Comparison of ENCODE assay signal across 24 mouse cellular contexts in the genomic region with DNA sequence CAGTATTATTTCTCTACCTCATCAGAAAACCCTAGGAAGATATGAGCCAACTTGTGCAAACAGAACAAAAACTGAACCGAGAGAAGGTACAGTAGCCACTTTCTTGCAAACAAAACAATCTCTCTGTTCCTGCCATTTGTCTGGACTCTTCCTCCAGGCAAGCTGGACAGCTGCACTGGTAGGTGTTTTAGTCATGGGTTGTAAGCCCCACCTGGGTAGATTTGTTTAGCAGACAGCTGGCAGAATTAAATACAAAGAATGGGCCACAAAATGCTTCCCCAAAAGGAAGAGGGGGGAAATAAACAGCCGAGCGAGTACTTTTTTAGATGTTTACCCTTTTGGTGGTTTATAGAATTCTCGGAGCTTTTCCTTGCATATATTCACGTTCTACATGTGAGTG.
DNase-seq lines count a peak whose midpoint lies in the region; ATAC-seq and TF ChIP-seq lines count a peak whose summit lies in the region.
"Had no signal": no experiment of that assay in that cellular context is flagged by ENCODE, and none has a peak within 500 bp of the region (broad histone marks: within the 10 kb centered on the region; RNA-seq: fewer than 3 reads in every experiment).

No protein-coding gene starts in this region.

- H3K9ac ChIP-seq in limb, embryonic 15.5 days = no peak overlapping the region
- H3K9ac ChIP-seq: forebrain, embryonic 12.5 days; forebrain, embryonic 15.5 days; heart, embryonic 13.5 days; hindbrain, embryonic 12.5 days; hindbrain, embryonic 15.5 days had no signal

- H3K4me2 ChIP-seq in limb, embryonic 15.5 days = no peak overlapping the region
- peak overlapping the region; percentile 34 for H3K4me2 ChIP-seq in myocyte (ENCODE audit: low read depth)
- H3K4me2 ChIP-seq: forebrain, embryonic 12.5 days; forebrain, embryonic 15.5 days; heart, embryonic 13.5 days; hindbrain, embryonic 12.5 days; hindbrain, embryonic 15.5 days had no signal

- peaks cover 5% of the 10 kb centered on the region for H3K4me1 ChIP-seq in limb, embryonic 15.5 days
- peaks cover 3% of the 10 kb centered on the region; the same call in 1 of the 2 replicates for H3K4me1 ChIP-seq in limb, embryonic 10.5 days
- H3K4me1 ChIP-seq: heart, embryonic 10.5 days; heart, embryonic 13.5 days; hindbrain, embryonic 15.5 days had no signal

- no peaks in the 10 kb centered on the region for H3K36me3 ChIP-seq in limb, embryonic 15.5 days
- no peaks in the 10 kb centered on the region for H3K36me3 ChIP-seq in limb, embryonic 10.5 days
- H3K36me3 ChIP-seq in myocyte (ENCODE audit: control insufficient read depth, insufficient read depth) = no peaks in the 10 kb centered on the region
- H3K36me3 ChIP-seq: forebrain, embryonic 12.5 days; forebrain, embryonic 15.5 days; G1E; heart, embryonic 10.5 days; heart, embryonic 13.5 days; hindbrain, embryonic 12.5 days; hindbrain, embryonic 15.5 days had no signal

- no peak for ATAC-seq in limb, embryonic 15.5 days (ENCODE audit: insufficient number of reproducible peaks, low FRiP score, low TSS enrichment, low read depth)
- ATAC-seq: forebrain, embryonic 15.5 days; Patski had no signal

- DNase-seq in limb, embryonic 10.5 days (ENCODE audit: low spot score) = no peak
- DNase-seq in brain, adult 2 months (ENCODE audit: low read depth, low spot score) = peak; percentile 18
- DNase-seq in layer of hippocampus, adult 18-20 months (ENCODE audit: low spot score in 2 of 2) = no peak
- DNase-seq in layer of hippocampus, postnatal 36 days = no peak
- DNase-seq: adrenal gland, postnatal 10 days; adrenal gland, postnatal 36 days; cerebellum, adult 11 months; cerebellum, adult 2 months; cerebellum, adult 9-11 months; cerebellum, postnatal 25 days; gastrocnemius, postnatal 25 days; heart, adult 2 months; heart, postnatal 14 days had no signal

- TF ChIP-seq POLR2A in myocyte (IDR thresholded peaks at IDR 0.05; ENCODE audit: insufficient read length, low read depth) = no peak

- 0 out of 2 replicates have a peak, but pooled peaks cover under 1% of the 10 kb centered on the region for H3K9me3 ChIP-seq in limb, embryonic 15.5 days
- no peaks in the 10 kb centered on the region for H3K9me3 ChIP-seq in limb, embryonic 10.5 days (replicated peaks)
- H3K9me3 ChIP-seq: forebrain, embryonic 12.5 days; forebrain, embryonic 15.5 days; G1E; heart, embryonic 10.5 days; heart, embryonic 13.5 days; hindbrain, embryonic 12.5 days; hindbrain, embryonic 15.5 days had no signal

- 53% methylated on average over 5 of the region's 5 CpGs for WGBS in limb, embryonic 15.5 days
- 95% methylated on average over 5 of the region's 5 CpGs for WGBS in limb, embryonic 10.5 days

- H3K79me2 ChIP-seq in myocyte (ENCODE audit: control insufficient read depth, insufficient read depth) = no peaks in the 10 kb centered on the region

- H3K27me3 ChIP-seq in limb, embryonic 15.5 days = no peaks in the 10 kb centered on the region
- no peaks in the 10 kb centered on the region for H3K27me3 ChIP-seq in limb, embryonic 10.5 days (ENCODE audit: low read depth, poor library complexity, severe bottlenecking)
- no peaks in the 10 kb centered on the region for H3K27me3 ChIP-seq in myocyte (ENCODE audit: control insufficient read depth, insufficient read depth, insufficient read length)
- H3K27me3 ChIP-seq: forebrain, embryonic 12.5 days; forebrain, embryonic 15.5 days; heart, embryonic 13.5 days; hindbrain, embryonic 12.5 days; hindbrain, embryonic 15.5 days; Patski had no signal

- no peak overlapping the region for H3K4me3 ChIP-seq in limb, embryonic 15.5 days
- H3K4me3 ChIP-seq in limb, embryonic 10.5 days = no peak overlapping the region
- H3K4me3 ChIP-seq in myocyte = no peak overlapping the region
- H3K4me3 ChIP-seq: erythroblast, embryonic 14.5 days; forebrain, embryonic 12.5 days; forebrain, embryonic 15.5 days; heart, adult 2 months; heart, embryonic 10.5 days; heart, embryonic 13.5 days; hindbrain, embryonic 12.5 days; hindbrain, embryonic 15.5 days had no signal

- H3K27ac ChIP-seq in limb, embryonic 15.5 days = peak overlapping the region; percentile 50
- no peak overlapping the region for H3K27ac ChIP-seq in limb, embryonic 10.5 days
- H3K27ac ChIP-seq: forebrain, embryonic 12.5 days; forebrain, embryonic 15.5 days; heart, adult 2 months; heart, embryonic 10.5 days; heart, embryonic 13.5 days; hindbrain, embryonic 12.5 days; hindbrain, embryonic 15.5 days had no signal

- H3ac ChIP-seq in myocyte (ENCODE audit: control insufficient read depth, insufficient read length) = no peak overlapping the region

TF ChIP-seq in myocyte, 11 proteins besides CTCF, POLR2A, EP300 and RAD21:
- no peak for TF ChIP-seq MYOG (IDR thresholded peaks at IDR 0.05; ENCODE audit: control insufficient read depth in 1 of 3, insufficient read depth in 1 of 3, insufficient read length in 2 of 3, low read depth in 2 of 3)
- TF ChIP-seq MYOD1 (IDR thresholded peaks at IDR 0.05; ENCODE audit: control insufficient read depth in 1 of 3, insufficient read length in 2 of 3, low read depth in 2 of 3) = peak in 1 of 3 experiments; percentile 57
- no peak for TF ChIP-seq SRF (IDR thresholded peaks at IDR 0.05; ENCODE audit: control insufficient read depth, insufficient read length, low read depth)
